Mouse (Mus musculus): ENCODE results near the gene Olfr970. TPM values are rescaled to one million over a fixed set of nuclear protein-coding genes. Genes with fewer than 3 reads are reported as not detected.
"Not testable (repeated sequence)": the region's sequence is repeated elsewhere in the genome, so short reads cannot be mapped to it uniquely, and the experiment has no call there.

Olfr970 gene
- not detected in 2 replicates for polyA plus RNA-seq (2015; fragmentation: Nextera tagmentation; extraction: Ambion mirVana)

DNA sequence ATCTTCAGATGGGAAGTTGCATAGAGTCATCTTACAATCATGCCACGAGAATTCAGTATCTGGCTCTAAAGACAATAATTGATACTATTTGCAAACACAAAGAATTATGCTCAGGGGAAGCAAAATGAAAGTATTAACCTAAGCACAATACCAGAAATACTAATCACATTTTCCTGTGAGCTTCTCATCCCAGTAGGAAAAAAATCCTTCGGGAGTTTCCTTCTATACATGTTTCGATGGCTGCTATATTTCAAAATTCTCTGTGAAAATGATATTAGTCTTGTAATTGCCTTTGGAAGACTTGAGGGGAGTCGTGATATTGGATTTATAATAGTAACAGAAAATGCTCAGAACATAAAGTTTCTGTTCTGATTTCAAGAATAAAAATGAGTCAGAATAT, at the start of gene Olfr970:
TSS of gene Olfr970 (plus strand) at position 301 of the 400 bp plus-strand sequence.
- WGBS: 77% methylated on average over 4 of the region's 4 CpGs
- no peak within 1 kb of the TSS for H3K27ac ChIP-seq (ENCODE audit: low read length)
- no peak for ATAC-seq

GRCm38 (mm10) chr9:39783153-39783552, 25.5 kb upstream of the Olfr970 start, which contains the start of gene Olfr968:
TSS of gene Olfr968 (minus strand) at chr9:39783253.
- ATAC-seq: no peak
- WGBS: 84% methylated on average over 1 of the region's 1 CpGs
- H3K9ac ChIP-seq (replicated peaks; ENCODE audit: low read depth, low read length): no peak within 1 kb of the TSS

More for the DNA sequence above, at the start of gene Olfr970:
- Histone ChIP-seq H3K4me3 (replicated peaks; ENCODE audit: low read length) (no peak within 1 kb of the TSS), H3K9me3 (ENCODE audit: control insufficient read depth, low read length) (no peaks in the 10 kb centered on the region), H3K4me1 (replicated peaks; ENCODE audit: control insufficient read depth, insufficient read depth, low read length) (no peaks in the 10 kb centered on the region), H3K9ac (replicated peaks; ENCODE audit: low read depth, low read length) (no peak within 1 kb of the TSS), H3K27me3 (replicated peaks; ENCODE audit: control insufficient read depth, insufficient read depth, low read length) (no peaks in the 10 kb centered on the region), H3K4me2 (ENCODE audit: low read length) (no peak within 1 kb of the TSS), H3K36me3 (ENCODE audit: control insufficient read depth, insufficient read depth) (no peaks in the 10 kb centered on the region)

DNA sequence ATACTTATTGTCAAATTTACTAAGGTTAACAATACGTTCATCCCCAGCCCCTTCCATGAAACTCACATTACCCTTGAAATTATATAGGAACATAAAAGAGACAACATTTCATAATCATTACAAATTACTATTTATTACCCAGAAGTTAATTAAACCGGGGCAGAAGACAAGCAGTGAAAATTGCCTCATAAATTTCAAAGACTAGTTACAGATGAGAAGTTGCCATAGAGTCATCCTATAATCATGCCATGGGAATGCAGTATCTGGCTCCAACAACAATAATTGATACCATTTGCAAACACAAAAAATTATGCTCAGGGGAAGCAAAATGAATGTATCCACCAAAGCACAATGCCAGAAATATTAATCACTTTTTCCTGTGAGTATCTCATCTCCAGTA, 18.1 kb upstream of the Olfr970 start, which contains the start of gene Olfr969:
TSS of gene Olfr969 (plus strand) at position 388 of the 400 bp plus-strand sequence.
- no peak within 1 kb of the TSS for H3K27ac ChIP-seq (ENCODE audit: low read length)
- H3K4me1 ChIP-seq (replicated peaks; ENCODE audit: control insufficient read depth, insufficient read depth, low read length): no peaks in the 10 kb centered on the region
- WGBS: 72% methylated on average over 2 of the region's 2 CpGs
- H3K27me3 ChIP-seq (replicated peaks; ENCODE audit: control insufficient read depth, insufficient read depth, low read length): no peaks in the 10 kb centered on the region
- no peaks in the 10 kb centered on the region for H3K36me3 ChIP-seq (ENCODE audit: control insufficient read depth, insufficient read depth)
- H3K9me3 ChIP-seq (ENCODE audit: control insufficient read depth, low read length): no peaks in the 10 kb centered on the region
- no peak within 1 kb of the TSS for H3K4me3 ChIP-seq (replicated peaks; ENCODE audit: low read length)
- H3K9ac ChIP-seq (replicated peaks; ENCODE audit: low read depth, low read length): no peak within 1 kb of the TSS
- no peak within 1 kb of the TSS for H3K4me2 ChIP-seq (ENCODE audit: low read length)
- ATAC-seq: no peak

More at GRCm38 (mm10) chr9:39783153-39783552, 25.5 kb upstream of the Olfr970 start, which contains the start of gene Olfr968:
- Histone ChIP-seq H3K36me3 (ENCODE audit: control insufficient read depth, insufficient read depth) (no peaks in the 10 kb centered on the region), H3K4me3 (replicated peaks; ENCODE audit: low read length) (no peak within 1 kb of the TSS), H3K27ac (ENCODE audit: low read length) (no peak within 1 kb of the TSS), H3K27me3 (replicated peaks; ENCODE audit: control insufficient read depth, insufficient read depth, low read length) (no peaks in the 10 kb centered on the region), H3K4me1 (replicated peaks; ENCODE audit: control insufficient read depth, insufficient read depth, low read length) (no peaks in the 10 kb centered on the region), H3K4me2 (ENCODE audit: low read length) (no peak within 1 kb of the TSS), H3K9me3 (ENCODE audit: control insufficient read depth, low read length) (no peaks in the 10 kb centered on the region)

DNA sequence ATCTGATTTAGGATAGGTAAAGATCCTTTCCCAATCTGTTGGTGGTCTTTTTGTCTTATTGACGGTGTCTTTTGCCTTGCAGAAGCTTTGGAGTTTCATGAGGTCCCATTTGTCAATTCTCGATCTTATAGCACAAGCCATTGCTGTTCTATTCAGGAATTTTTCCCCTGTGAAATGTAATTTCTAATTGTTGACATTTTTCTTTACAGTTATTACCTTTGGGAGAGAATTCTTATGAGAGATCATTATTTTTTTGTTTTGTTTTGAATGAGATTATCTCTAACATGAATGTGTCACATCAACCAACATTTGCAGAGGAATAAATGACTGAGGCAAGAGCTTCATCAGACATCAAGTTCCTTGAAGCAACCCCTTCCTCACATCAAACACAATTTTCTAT, 27.9 kb downstream of the Olfr970 start, which contains the start of gene Olfr971:
TSS of gene Olfr971 (plus strand) at position 301 of the 400 bp plus-strand sequence.
- H3K4me1 ChIP-seq (replicated peaks; ENCODE audit: control insufficient read depth, insufficient read depth, low read length); H3K27ac ChIP-seq (ENCODE audit: low read length); H3K9me3 ChIP-seq (ENCODE audit: control insufficient read depth, low read length); H3K36me3 ChIP-seq (ENCODE audit: control insufficient read depth, insufficient read depth); H3K9ac ChIP-seq (replicated peaks; ENCODE audit: low read depth, low read length); H3K4me3 ChIP-seq (replicated peaks; ENCODE audit: low read length); H3K4me2 ChIP-seq (ENCODE audit: low read length); H3K27me3 ChIP-seq (replicated peaks; ENCODE audit: control insufficient read depth, insufficient read depth, low read length); ATAC-seq: not testable (repeated sequence)
- WGBS: 90% methylated on average over 1 of the region's 2 CpGs

DNA sequence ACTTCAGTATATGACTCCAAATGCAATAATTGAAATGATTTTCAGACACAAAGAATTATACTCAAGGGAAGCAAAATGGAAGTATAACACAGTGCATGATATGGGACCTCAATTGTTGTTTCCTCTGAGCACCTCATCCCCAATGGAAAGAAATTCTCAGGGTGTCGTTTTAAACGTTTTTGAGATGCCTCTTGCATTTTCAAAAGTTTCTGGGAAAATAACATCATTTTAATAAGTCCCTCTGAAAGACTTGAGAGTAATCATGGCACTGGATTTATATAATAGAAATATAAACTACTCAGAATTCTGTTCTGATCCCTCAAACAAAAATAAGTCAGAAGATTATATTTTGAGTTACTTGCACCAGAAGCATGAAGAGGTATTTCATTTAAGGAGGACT, 57.5 kb downstream of the Olfr970 start, which contains the start of gene Olfr972:
TSS of gene Olfr972 (plus strand) at position 301 of the 400 bp plus-strand sequence.
- no peaks in the 10 kb centered on the region for H3K36me3 ChIP-seq (ENCODE audit: control insufficient read depth, insufficient read depth)
- H3K4me3 ChIP-seq (replicated peaks; ENCODE audit: low read length): no peak within 1 kb of the TSS
- no peaks in the 10 kb centered on the region for H3K4me1 ChIP-seq (replicated peaks; ENCODE audit: control insufficient read depth, insufficient read depth, low read length)
- 65% methylated on average over 2 of the region's 2 CpGs for whole genome bisulfite sequencing
- H3K27ac ChIP-seq (ENCODE audit: low read length): no peak within 1 kb of the TSS
- no peak within 1 kb of the TSS for H3K4me2 ChIP-seq (ENCODE audit: low read length)
- no peak for ATAC-seq
- H3K27me3 ChIP-seq (replicated peaks; ENCODE audit: control insufficient read depth, insufficient read depth, low read length): no peaks in the 10 kb centered on the region
- H3K9me3 ChIP-seq (ENCODE audit: control insufficient read depth, low read length): no peaks in the 10 kb centered on the region
- H3K9ac ChIP-seq (replicated peaks; ENCODE audit: low read depth, low read length): no peak within 1 kb of the TSS

Other genes starting within 250 kb of the Olfr970 start
- gene Olfr959, start 233.3 kb upstream of the Olfr970 start, polyA plus RNA-seq (2015; fragmentation: Nextera tagmentation; extraction: Ambion mirVana): not detected in 2 replicates
- 36.8 and 73.0 TPM in 2 replicates for gene AW551984, start 204.5 kb upstream of the Olfr970 start, polyA plus RNA-seq (2015; fragmentation: Nextera tagmentation; extraction: Ambion mirVana)
- not detected in 2 replicates for gene Olfr148, start 198.2 kb upstream of the Olfr970 start, polyA plus RNA-seq (2015; fragmentation: Nextera tagmentation; extraction: Ambion mirVana)
- gene Olfr960, start 187.5 kb upstream of the Olfr970 start, polyA plus RNA-seq (2015; fragmentation: Nextera tagmentation; extraction: Ambion mirVana): not detected in 2 replicates
- not detected in 2 replicates for gene Olfr961, start 163.8 kb upstream of the Olfr970 start, polyA plus RNA-seq (2015; fragmentation: Nextera tagmentation; extraction: Ambion mirVana)
- not detected in 2 replicates for gene Olfr963, start 141.7 kb upstream of the Olfr970 start, polyA plus RNA-seq (2015; fragmentation: Nextera tagmentation; extraction: Ambion mirVana)
- gene Olfr149, start 101.7 kb upstream of the Olfr970 start, polyA plus RNA-seq (2015; fragmentation: Nextera tagmentation; extraction: Ambion mirVana): not detected in 2 replicates
- not detected in 2 replicates for gene Olfr965, start 97.5 kb upstream of the Olfr970 start, polyA plus RNA-seq (2015; fragmentation: Nextera tagmentation; extraction: Ambion mirVana)
- not detected in 2 replicates for gene Olfr150, start 77.9 kb upstream of the Olfr970 start, polyA plus RNA-seq (2015; fragmentation: Nextera tagmentation; extraction: Ambion mirVana)
- gene Olfr967, start 62.6 kb upstream of the Olfr970 start, polyA plus RNA-seq (2015; fragmentation: Nextera tagmentation; extraction: Ambion mirVana): not detected in 2 replicates
- gene Olfr968, start 25.6 kb upstream of the Olfr970 start, polyA plus RNA-seq (2015; fragmentation: Nextera tagmentation; extraction: Ambion mirVana): not detected in 2 replicates
- not detected in 2 replicates for gene Olfr969, start 17.9 kb upstream of the Olfr970 start, polyA plus RNA-seq (2015; fragmentation: Nextera tagmentation; extraction: Ambion mirVana)
- not detected in 2 replicates for gene Olfr971, start 28.0 kb downstream of the Olfr970 start, polyA plus RNA-seq (2015; fragmentation: Nextera tagmentation; extraction: Ambion mirVana)
- gene Olfr972, start 57.6 kb downstream of the Olfr970 start, polyA plus RNA-seq (2015; fragmentation: Nextera tagmentation; extraction: Ambion mirVana): not detected in 2 replicates
- gene Olfr229, start 98.5 kb downstream of the Olfr970 start, polyA plus RNA-seq (2015; fragmentation: Nextera tagmentation; extraction: Ambion mirVana): not detected in 2 replicates
- not detected in 2 replicates for gene Olfr974, start 128.6 kb downstream of the Olfr970 start, polyA plus RNA-seq (2015; fragmentation: Nextera tagmentation; extraction: Ambion mirVana)
- gene Olfr975, start 143.2 kb downstream of the Olfr970 start, polyA plus RNA-seq (2015; fragmentation: Nextera tagmentation; extraction: Ambion mirVana): not detected in 2 replicates
- gene Olfr976, start 152.3 kb downstream of the Olfr970 start, polyA plus RNA-seq (2015; fragmentation: Nextera tagmentation; extraction: Ambion mirVana): not detected in 2 replicates
- not detected in 2 replicates for gene Olfr978, start 183.3 kb downstream of the Olfr970 start, polyA plus RNA-seq (2015; fragmentation: Nextera tagmentation; extraction: Ambion mirVana)
- gene Olfr979, start 194.6 kb downstream of the Olfr970 start, polyA plus RNA-seq (2015; fragmentation: Nextera tagmentation; extraction: Ambion mirVana): not detected in 2 replicates
- not detected in 2 replicates for gene Olfr980, start 200.7 kb downstream of the Olfr970 start, polyA plus RNA-seq (2015; fragmentation: Nextera tagmentation; extraction: Ambion mirVana)
- not detected in 2 replicates for gene Olfr981, start 212.6 kb downstream of the Olfr970 start, polyA plus RNA-seq (2015; fragmentation: Nextera tagmentation; extraction: Ambion mirVana)

Measured in forebrain, embryonic 16.5 days (tissue).